Comparison of ENCODE assay signal across 8 mouse cellular contexts in the genomic region with DNA sequence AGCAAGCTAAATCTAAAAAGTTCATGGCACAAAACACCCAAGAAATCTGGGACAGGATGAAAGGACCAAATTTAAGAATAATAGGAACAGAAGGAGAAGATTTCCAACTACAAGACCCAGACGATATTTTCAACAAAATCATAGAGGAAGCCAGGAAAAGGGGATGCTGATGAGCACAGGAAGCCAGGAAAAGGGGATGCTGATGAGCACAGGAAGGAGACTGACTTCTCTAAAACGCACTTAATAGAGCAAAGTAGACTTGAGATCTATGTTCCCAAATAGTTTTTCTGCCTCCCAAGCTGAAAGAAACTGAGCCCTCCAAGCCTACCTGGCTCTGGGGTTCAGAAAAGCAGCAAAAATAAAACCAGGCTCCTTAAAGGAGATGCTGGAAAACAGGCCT. TPM values are rescaled to one million over a fixed set of nuclear protein-coding genes. Genes with fewer than 3 reads are reported as not detected.
A peak's percentile ranks its signal among the peaks of the same experiment; 100 is the strongest.
DNase-seq lines count a peak whose midpoint lies in the region; ATAC-seq lines count a peak whose summit lies in the region.

No protein-coding gene starts in this region.

- peak overlapping the region; percentile 97 for H3K4me2 ChIP-seq in forebrain, embryonic 13.5 days
- no peak overlapping the region for H3K4me2 ChIP-seq in forebrain, embryonic 11.5 days (ENCODE audit: low read depth, low read length, severe bottlenecking)
- H3K4me2 ChIP-seq in kidney, embryonic 16.5 days (replicated peaks; ENCODE audit: low read depth, low read length) = peak overlapping the region; percentile 95
- peak overlapping the region; percentile 79 for H3K4me2 ChIP-seq in hindbrain, embryonic 15.5 days
- peak overlapping the region; percentile 95 for H3K4me2 ChIP-seq in midbrain, embryonic 16.5 days (ENCODE audit: low read length)

- H3K9ac ChIP-seq in forebrain, embryonic 13.5 days = no peak overlapping the region
- no peak overlapping the region for H3K9ac ChIP-seq in forebrain, embryonic 11.5 days (ENCODE audit: low read length)
- H3K9ac ChIP-seq in kidney, embryonic 16.5 days (replicated peaks; ENCODE audit: low read length) = peak overlapping the region; percentile 88
- H3K9ac ChIP-seq in hindbrain, embryonic 15.5 days = no peak overlapping the region
- no peak overlapping the region for H3K9ac ChIP-seq in midbrain, embryonic 16.5 days (ENCODE audit: low read depth, low read length)

- no peaks in the 10 kb centered on the region for H3K27me3 ChIP-seq in forebrain, embryonic 13.5 days
- no peaks in the 10 kb centered on the region for H3K27me3 ChIP-seq in forebrain, embryonic 11.5 days (ENCODE audit: control insufficient read depth, insufficient read depth, low read length)
- no peaks in the 10 kb centered on the region for H3K27me3 ChIP-seq in kidney, embryonic 16.5 days (ENCODE audit: insufficient read depth, low read length)
- H3K27me3 ChIP-seq in hindbrain, embryonic 15.5 days = no peaks in the 10 kb centered on the region
- no peaks in the 10 kb centered on the region for H3K27me3 ChIP-seq in midbrain, embryonic 16.5 days (ENCODE audit: control insufficient read depth, insufficient read depth, low read depth, low read length)

- H3K27ac ChIP-seq in forebrain, embryonic 13.5 days = no peak overlapping the region
- H3K27ac ChIP-seq in forebrain, embryonic 11.5 days (ENCODE audit: low read depth, low read length) = no peak overlapping the region
- H3K27ac ChIP-seq in kidney, embryonic 16.5 days (ENCODE audit: low read length) = peak overlapping the region; percentile 59; the same call in 1 of the 2 replicates
- no peak overlapping the region for H3K27ac ChIP-seq in hindbrain, embryonic 15.5 days (replicated peaks)
- no peak overlapping the region for H3K27ac ChIP-seq in midbrain, embryonic 16.5 days (ENCODE audit: low read length)

- 70% methylated on average over 2 of the region's 2 CpGs for WGBS in forebrain, embryonic 13.5 days
- WGBS in forebrain, embryonic 11.5 days = 68% methylated on average over 2 of the region's 2 CpGs
- WGBS in kidney, embryonic 16.5 days = 39% methylated on average over 2 of the region's 2 CpGs
- 55% methylated on average over 2 of the region's 2 CpGs for whole genome bisulfite sequencing in hindbrain, embryonic 15.5 days
- 70% methylated on average over 2 of the region's 2 CpGs for WGBS in midbrain, embryonic 16.5 days

- no peaks in the 10 kb centered on the region for H3K9me3 ChIP-seq in forebrain, embryonic 13.5 days (replicated peaks)
- H3K9me3 ChIP-seq in forebrain, embryonic 11.5 days (ENCODE audit: control insufficient read depth, low read length) = no peaks in the 10 kb centered on the region
- no peaks in the 10 kb centered on the region for H3K9me3 ChIP-seq in kidney, embryonic 16.5 days (ENCODE audit: low read length)
- no peaks in the 10 kb centered on the region for H3K9me3 ChIP-seq in hindbrain, embryonic 15.5 days
- H3K9me3 ChIP-seq in midbrain, embryonic 16.5 days (replicated peaks; ENCODE audit: control insufficient read depth, low read length, poor library complexity, severe bottlenecking) = no peaks in the 10 kb centered on the region

- no peak for ATAC-seq in forebrain, embryonic 13.5 days
- ATAC-seq in forebrain, embryonic 11.5 days (replicated peaks; ENCODE audit: low FRiP score) = no peak
- ATAC-seq in kidney, embryonic 16.5 days (ENCODE audit: low FRiP score, low TSS enrichment) = no peak
- ATAC-seq in hindbrain, embryonic 15.5 days (ENCODE audit: low FRiP score, low read depth) = no peak
- ATAC-seq in midbrain, embryonic 16.5 days = no peak

- no peak overlapping the region for H3K4me3 ChIP-seq in forebrain, embryonic 13.5 days
- no peak overlapping the region for H3K4me3 ChIP-seq in forebrain, embryonic 11.5 days (ENCODE audit: low read depth, low read length)
- H3K4me3 ChIP-seq in kidney, embryonic 16.5 days (ENCODE audit: low read length) = peak overlapping the region; percentile 86
- no peak overlapping the region for H3K4me3 ChIP-seq in hindbrain, embryonic 15.5 days
- H3K4me3 ChIP-seq in midbrain, embryonic 16.5 days (ENCODE audit: low read depth, low read length) = no peak overlapping the region

- H3K36me3 ChIP-seq in forebrain, embryonic 13.5 days (ENCODE audit: poor library complexity, severe bottlenecking) = no peaks in the 10 kb centered on the region
- H3K36me3 ChIP-seq in forebrain, embryonic 11.5 days (ENCODE audit: control insufficient read depth, insufficient read depth, low read length) = no peaks in the 10 kb centered on the region
- H3K36me3 ChIP-seq in kidney, embryonic 16.5 days (ENCODE audit: insufficient read depth, low read length) = no peaks in the 10 kb centered on the region
- peaks cover 5% of the 10 kb centered on the region; the same call in 1 of the 2 replicates for H3K36me3 ChIP-seq in hindbrain, embryonic 15.5 days
- no peaks in the 10 kb centered on the region for H3K36me3 ChIP-seq in midbrain, embryonic 16.5 days (ENCODE audit: control insufficient read depth, insufficient read depth, low read length)

- no peak for DNase-seq in forebrain, embryonic 11.5 days (ENCODE audit: low spot score)
- DNase-seq in kidney, postnatal 14 days = no peak
- DNase-seq in spleen, adult 18-20 months = no peak
- no peak for DNase-seq in adrenal gland, adult 8-10 months

- H3K4me1 ChIP-seq in forebrain, embryonic 13.5 days = peaks cover 33% of the 10 kb centered on the region
- peaks cover 12% of the 10 kb centered on the region; the same call in 1 of the 2 replicates for H3K4me1 ChIP-seq in forebrain, embryonic 11.5 days (replicated peaks; ENCODE audit: control insufficient read depth, insufficient read depth, low read length)
- H3K4me1 ChIP-seq in kidney, embryonic 16.5 days (ENCODE audit: insufficient read depth, low read length) = peaks cover 35% of the 10 kb centered on the region
- peaks cover 47% of the 10 kb centered on the region for H3K4me1 ChIP-seq in hindbrain, embryonic 15.5 days (replicated peaks)
- H3K4me1 ChIP-seq in midbrain, embryonic 16.5 days (ENCODE audit: control insufficient read depth, insufficient read depth, low read length) = peaks cover 33% of the 10 kb centered on the region

RNA-seq across cellular contexts. Expression of a gene that starts 2.8 kb away (rescaled TPM):
- polyA plus RNA-seq in forebrain, embryonic 13.5 days (2015; fragmentation: Nextera tagmentation; extraction: Ambion mirVana) = 11.0 and 12.6 TPM in 2 replicates
- polyA plus RNA-seq in forebrain, embryonic 11.5 days (2014; fragmentation: Nextera tagmentation; extraction: Ambion mirVana) = 49.7 and 58.9 TPM in 2 replicates
- polyA plus RNA-seq in kidney, embryonic 16.5 days (2015; fragmentation: Nextera tagmentation; extraction: Ambion mirVana) = 9.6 and 10.0 TPM in 2 replicates
- 62.0 and 70.0 TPM in 2 replicates for polyA plus RNA-seq in hindbrain, embryonic 15.5 days (2015; fragmentation: Nextera tagmentation; extraction: Ambion mirVana)
- 9.3 and 11.0 TPM in 2 replicates for polyA plus RNA-seq in midbrain, embryonic 16.5 days (2015; fragmentation: Nextera tagmentation; extraction: Ambion mirVana)
- total RNA-seq in adrenal gland, adult 8-10 months (2022) = 100 to 1,000 TPM; 135 to 173 (median 141) TPM
